Mouse (Mus musculus): ENCODE data around the gene Diras2. TPM values are rescaled to one million over a fixed set of nuclear protein-coding genes. Genes with fewer than 3 reads are reported as not detected.

Diras2 gene
- polyA plus RNA-seq, 1 experiment from 2014 or later, result 0.12 TPM

DNA sequence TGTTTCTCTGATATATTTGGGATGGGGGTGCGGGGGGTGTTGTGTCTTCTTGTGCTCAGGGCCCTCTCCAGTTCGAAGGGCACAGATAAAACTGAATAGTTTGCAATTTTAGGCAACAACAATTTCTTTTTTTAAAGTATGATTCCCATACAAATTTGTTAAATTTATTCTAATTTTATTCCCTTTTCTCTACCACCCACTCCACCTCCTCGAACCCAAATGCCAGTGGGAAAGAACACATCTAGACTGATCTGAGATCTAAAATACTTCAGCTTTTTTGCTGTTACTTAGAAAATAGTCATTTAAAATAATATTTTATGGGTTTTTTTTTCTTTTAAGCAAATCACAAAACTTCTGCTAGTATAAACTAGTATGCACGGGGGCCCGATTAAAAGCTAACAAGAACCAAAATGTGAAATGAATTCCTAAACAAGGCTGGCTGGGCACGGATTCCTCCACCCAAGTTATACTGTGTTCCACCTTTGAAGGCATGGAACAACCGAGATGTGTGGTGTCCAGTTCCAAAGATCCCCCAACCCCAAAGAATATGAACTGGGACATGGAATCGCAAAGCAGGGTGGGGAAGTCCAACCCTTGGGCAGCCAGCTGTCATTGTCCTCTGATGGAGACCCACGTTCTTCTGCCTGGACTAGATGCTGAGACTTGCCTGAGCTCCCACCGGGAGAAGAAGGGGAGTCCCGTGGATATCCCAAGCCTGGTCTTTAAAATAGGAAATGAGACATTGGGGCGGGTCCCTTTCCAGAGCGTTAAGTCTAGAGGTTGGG is 1.7 kb downstream of the Diras2 start:
- H3K27ac ChIP-seq, result no peak overlapping the region
- no peak overlapping the region for H3K9ac ChIP-seq
- 0 out of 2 replicates have a peak overlapping the region, but pooled peaks have one; percentile 96 for H3K4me2 ChIP-seq
- H3K27me3 ChIP-seq, result peaks cover 19% of the 10 kb centered on the region
- peaks cover 8% of the 10 kb centered on the region for H3K4me1 ChIP-seq
- ATAC-seq (ENCODE audit: insufficient number of reproducible peaks, low FRiP score, low TSS enrichment, low read depth), result no peak
- H3K36me3 ChIP-seq, result no peaks in the 10 kb centered on the region
- H3K9me3 ChIP-seq, result no peaks in the 10 kb centered on the region
- no peak overlapping the region for H3K4me3 ChIP-seq
- 56% methylated on average over 13 of the region's 13 CpGs for WGBS

DNA sequence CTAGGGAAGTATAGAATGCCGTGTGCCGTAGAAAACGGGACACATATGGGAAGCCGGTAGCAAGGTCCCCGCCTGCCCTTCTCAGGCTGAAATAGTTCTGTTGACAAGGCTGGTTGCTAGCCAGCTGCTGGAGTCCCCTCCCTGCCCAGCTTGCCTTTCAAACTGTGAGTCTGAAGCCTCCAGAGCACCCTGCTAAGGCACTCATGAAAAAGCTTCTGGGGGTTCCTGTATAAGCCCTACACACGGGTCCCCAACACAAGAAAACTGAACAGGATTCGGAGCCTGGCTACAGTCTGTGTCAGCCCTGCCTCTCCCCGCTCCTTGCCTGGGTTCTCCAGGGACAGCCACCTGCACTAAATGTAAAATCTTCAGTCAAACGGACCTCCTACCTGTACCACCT is 2.3 kb downstream of the Diras2 start:
- no peak overlapping the region for H3K27ac ChIP-seq
- no peak for ATAC-seq (ENCODE audit: insufficient number of reproducible peaks, low FRiP score, low TSS enrichment, low read depth)
- 62% methylated on average over 9 of the region's 9 CpGs for WGBS
- no peaks in the 10 kb centered on the region for H3K36me3 ChIP-seq
- H3K4me2 ChIP-seq, result no peak overlapping the region
- peaks cover 15% of the 10 kb centered on the region for H3K27me3 ChIP-seq
- peaks cover 8% of the 10 kb centered on the region for H3K4me1 ChIP-seq
- H3K9ac ChIP-seq, result no peak overlapping the region
- no peak overlapping the region for H3K4me3 ChIP-seq
- no peaks in the 10 kb centered on the region for H3K9me3 ChIP-seq

DNA sequence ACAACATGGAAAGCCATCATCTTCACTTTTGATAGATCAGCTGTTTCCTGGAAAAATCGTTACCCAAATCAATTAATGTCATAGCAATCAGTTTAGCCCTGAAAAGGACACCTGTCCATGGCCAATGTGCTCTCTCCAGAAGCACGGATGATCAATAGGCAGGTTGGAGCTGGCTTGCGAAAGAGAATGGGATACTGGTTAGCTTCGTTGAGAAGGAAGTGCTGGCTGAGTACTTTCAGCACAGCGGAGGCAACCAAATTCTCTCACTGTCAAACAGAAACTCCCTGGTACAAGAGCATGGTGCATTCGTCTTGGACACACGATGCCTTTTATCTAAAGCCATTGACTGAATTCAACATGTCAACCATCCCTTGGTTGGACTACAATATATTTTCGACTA is 2.8 kb downstream of the Diras2 start:
- Histone ChIP-seq H3K4me1 (peaks cover 8% of the 10 kb centered on the region), H3K36me3 (no peaks in the 10 kb centered on the region), H3K4me3 (no peak overlapping the region), H3K27ac (no peak overlapping the region), H3K9me3 (no peaks in the 10 kb centered on the region), H3K27me3 (peaks cover 13% of the 10 kb centered on the region), H3K4me2 (no peak overlapping the region), H3K9ac (no peak overlapping the region)
- ATAC-seq (ENCODE audit: insufficient number of reproducible peaks, low FRiP score, low TSS enrichment, low read depth), result no peak
- WGBS, result 86% methylated on average over 8 of the region's 8 CpGs

DNA sequence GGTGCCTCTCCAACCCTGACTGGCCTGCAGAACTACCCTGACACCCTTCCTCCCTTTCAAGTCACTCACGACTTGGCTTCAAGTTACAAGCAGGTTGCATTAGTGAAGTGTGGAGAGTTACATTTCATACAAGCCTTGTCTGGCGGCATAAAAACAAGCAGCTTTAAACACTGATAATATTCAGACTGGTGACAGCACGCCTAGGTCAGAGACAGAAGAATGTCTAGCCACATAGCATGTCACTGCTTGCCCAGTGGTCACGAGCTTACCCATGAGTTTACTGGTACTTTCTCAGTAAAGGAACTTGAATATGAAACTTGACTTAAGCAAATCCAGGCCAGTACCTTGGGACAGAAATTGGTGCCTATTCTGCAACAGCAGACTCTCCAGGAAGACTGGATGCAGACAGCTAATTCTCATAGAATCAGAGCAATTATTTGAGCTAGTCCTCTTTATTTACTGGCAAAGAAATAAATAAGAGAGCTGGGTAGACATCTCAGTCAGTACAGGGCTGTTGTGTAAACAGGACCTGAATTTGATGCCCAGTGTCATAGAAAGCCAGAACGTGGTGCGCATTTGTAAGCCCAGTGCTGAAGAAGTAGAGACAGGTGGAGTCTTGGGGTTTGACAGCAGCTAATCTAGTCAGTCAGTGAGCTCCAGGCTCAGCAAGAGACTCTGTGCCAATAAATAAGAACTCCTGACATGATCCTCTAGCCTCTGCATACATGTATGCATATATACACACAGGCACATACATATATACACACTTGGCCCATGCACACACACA is 4.6 kb downstream of the Diras2 start:
- no peak overlapping the region for H3K27ac ChIP-seq
- H3K4me1 ChIP-seq, result peaks cover 8% of the 10 kb centered on the region
- WGBS, result 61% methylated on average over 6 of the region's 6 CpGs
- no peak overlapping the region for H3K9ac ChIP-seq
- H3K9me3 ChIP-seq, result no peaks in the 10 kb centered on the region
- H3K27me3 ChIP-seq, result peaks cover 13% of the 10 kb centered on the region
- no peak for ATAC-seq (ENCODE audit: insufficient number of reproducible peaks, low FRiP score, low TSS enrichment, low read depth)
- H3K4me2 ChIP-seq, result no peak overlapping the region
- H3K36me3 ChIP-seq, result no peaks in the 10 kb centered on the region
- H3K4me3 ChIP-seq, result no peak overlapping the region

DNA sequence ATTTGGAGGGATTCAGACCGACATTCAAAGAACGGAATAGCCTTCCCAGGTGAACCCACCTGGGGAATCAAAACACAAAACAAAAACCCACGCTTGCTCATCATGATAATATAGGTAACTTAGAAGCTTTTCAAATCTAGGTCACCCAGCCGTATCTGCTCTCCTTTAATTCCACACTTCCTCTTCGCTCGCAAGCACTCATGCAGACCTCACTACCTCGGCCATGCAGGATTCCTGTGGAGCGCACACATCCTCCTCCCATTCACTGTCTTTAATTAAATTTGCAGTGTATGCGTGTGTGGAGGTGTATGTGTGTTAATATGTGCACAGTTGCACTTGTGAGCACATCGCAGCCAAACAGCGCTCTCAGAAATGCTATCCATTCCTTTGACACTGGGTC is 6.8 kb downstream of the Diras2 start:
- Histone ChIP-seq H3K4me3 (no peak overlapping the region), H3K36me3 (no peaks in the 10 kb centered on the region), H3K4me2 (no peak overlapping the region), H3K27me3 (peaks cover under 1% of the 10 kb centered on the region), H3K27ac (no peak overlapping the region), H3K9me3 (no peaks in the 10 kb centered on the region), H3K9ac (no peak overlapping the region), H3K4me1 (no peaks in the 10 kb centered on the region)
- 80% methylated on average over 11 of the region's 11 CpGs for WGBS
- ATAC-seq (ENCODE audit: insufficient number of reproducible peaks, low FRiP score, low TSS enrichment, low read depth), result no peak

DNA sequence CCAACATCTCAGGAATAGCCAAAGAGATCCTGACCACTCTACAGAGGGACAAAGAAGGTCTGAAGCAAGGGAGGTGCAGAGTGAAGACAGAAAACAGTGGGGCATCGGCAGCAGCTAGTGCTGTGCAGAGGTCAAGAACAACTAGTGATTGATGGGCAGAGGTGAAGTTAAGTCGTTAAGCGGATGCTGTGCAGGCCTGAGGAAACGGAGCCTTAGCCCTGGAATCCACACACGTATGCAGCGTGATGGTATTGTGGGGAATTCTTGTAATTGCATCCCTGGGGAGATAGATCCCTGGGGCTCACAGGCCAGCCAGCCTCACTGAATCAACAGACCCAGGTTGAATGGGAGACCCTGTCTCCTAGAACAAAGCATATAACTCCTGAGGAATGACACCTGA is 9.9 kb downstream of the Diras2 start:
- Histone ChIP-seq H3K27me3 (no peaks in the 10 kb centered on the region), H3K36me3 (no peaks in the 10 kb centered on the region), H3K9ac (no peak overlapping the region), H3K27ac (no peak overlapping the region), H3K9me3 (no peaks in the 10 kb centered on the region), H3K4me3 (no peak overlapping the region), H3K4me1 (no peaks in the 10 kb centered on the region), H3K4me2 (no peak overlapping the region)
- no peak for ATAC-seq (ENCODE audit: insufficient number of reproducible peaks, low FRiP score, low TSS enrichment, low read depth)
- WGBS, result 33% methylated on average over 6 of the region's 6 CpGs

DNA sequence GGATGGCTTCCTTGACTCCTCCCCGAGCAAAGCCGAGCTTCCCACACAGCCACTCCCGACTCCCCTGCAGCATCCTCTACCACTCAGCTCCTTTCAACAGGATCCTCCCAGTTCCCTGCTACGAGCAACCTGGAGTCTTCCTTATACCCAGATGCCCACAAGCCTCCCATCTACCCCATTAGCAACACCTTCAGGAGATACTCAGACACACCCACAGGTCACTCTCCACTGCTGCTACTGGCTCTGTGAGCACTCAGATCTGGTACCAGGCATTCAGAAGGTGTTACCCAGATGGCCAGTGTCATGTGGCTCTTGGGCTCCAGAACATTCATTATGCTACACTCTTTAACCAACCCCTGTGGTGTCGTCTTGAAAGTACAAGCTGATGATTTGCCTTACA is 11.7 kb downstream of the Diras2 start:
- Histone ChIP-seq H3K4me2 (no peak overlapping the region), H3K4me1 (no peaks in the 10 kb centered on the region), H3K36me3 (no peaks in the 10 kb centered on the region), H3K27me3 (no peaks in the 10 kb centered on the region), H3K9ac (no peak overlapping the region), H3K9me3 (no peaks in the 10 kb centered on the region), H3K27ac (no peak overlapping the region), H3K4me3 (no peak overlapping the region)
- 84% methylated on average over 5 of the region's 5 CpGs for WGBS
- no peak for ATAC-seq (ENCODE audit: insufficient number of reproducible peaks, low FRiP score, low TSS enrichment, low read depth)

DNA sequence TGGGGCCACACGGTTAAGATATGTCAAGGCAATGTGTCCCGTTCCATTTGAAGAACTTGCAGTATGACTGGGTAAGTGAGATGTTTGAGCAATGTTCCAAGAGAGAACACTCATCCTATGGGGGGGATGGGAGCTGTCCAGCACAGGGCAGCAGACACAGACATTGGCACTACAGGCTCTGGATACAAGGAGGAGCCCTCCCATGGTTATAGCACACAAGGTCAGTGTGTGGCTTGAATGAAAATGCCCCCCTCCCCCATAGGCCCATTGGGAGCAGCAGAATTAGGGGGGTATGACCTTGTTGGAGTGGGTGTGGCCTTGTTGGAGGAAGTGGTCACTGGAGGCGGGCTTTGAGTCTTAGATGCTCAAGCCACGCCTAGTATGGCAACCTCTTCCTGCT is 12.7 kb downstream of the Diras2 start:
- Histone ChIP-seq H3K9ac (no peak overlapping the region), H3K27me3 (no peaks in the 10 kb centered on the region), H3K36me3 (no peaks in the 10 kb centered on the region), H3K4me3 (no peak overlapping the region), H3K27ac (no peak overlapping the region), H3K4me1 (no peaks in the 10 kb centered on the region), H3K9me3 (no peaks in the 10 kb centered on the region), H3K4me2 (no peak overlapping the region)
- 91% methylated on average over 4 of the region's 4 CpGs for WGBS
- ATAC-seq (ENCODE audit: insufficient number of reproducible peaks, low FRiP score, low TSS enrichment, low read depth), result no peak

DNA sequence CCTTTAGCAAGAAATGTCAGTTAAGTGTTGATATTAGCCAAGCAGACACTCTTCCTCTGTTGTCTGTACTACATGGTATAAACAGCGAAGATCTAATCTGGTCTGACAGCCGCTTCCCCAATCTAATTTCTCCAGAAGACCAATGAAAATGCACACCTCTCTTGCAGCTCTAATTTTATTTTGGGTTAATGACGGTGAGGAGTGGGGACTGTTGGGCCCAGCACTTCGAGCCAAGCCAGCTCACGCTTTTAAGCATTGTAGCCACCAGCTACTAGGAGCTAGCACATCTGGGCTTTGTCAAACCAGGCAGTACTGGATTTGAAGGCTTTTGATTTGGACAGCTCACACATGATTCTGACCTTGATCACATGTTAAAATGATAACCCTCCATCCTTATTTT is 14.1 kb downstream of the Diras2 start:
- H3K4me2 ChIP-seq, result no peak overlapping the region
- H3K27me3 ChIP-seq, result no peaks in the 10 kb centered on the region
- ATAC-seq (ENCODE audit: insufficient number of reproducible peaks, low FRiP score, low TSS enrichment, low read depth), result no peak
- H3K4me1 ChIP-seq, result no peaks in the 10 kb centered on the region
- H3K27ac ChIP-seq, result no peak overlapping the region
- H3K9ac ChIP-seq, result no peak overlapping the region
- no peak overlapping the region for H3K4me3 ChIP-seq
- 79% methylated on average over 5 of the region's 5 CpGs for WGBS
- no peaks in the 10 kb centered on the region for H3K36me3 ChIP-seq
- no peaks in the 10 kb centered on the region for H3K9me3 ChIP-seq

DNA sequence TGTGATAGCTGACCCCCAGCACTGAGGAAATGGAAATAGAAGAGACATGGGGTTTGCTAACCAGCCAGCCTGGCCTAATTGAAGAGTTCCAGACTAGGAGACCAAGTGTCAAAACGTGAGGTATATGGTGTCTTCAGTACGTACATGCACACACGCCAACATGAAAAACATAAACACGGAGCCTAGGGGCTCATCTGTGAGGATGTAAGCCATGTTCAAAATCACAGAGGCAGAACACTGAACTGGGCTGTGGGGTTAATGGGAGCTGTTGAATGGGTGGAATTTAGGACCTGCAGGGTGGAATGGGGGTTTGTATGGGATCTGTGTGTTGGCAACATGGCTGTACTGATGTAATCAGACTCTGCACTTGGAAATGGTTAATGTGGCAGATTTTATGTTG is 14.5 kb downstream of the Diras2 start:
- no peaks in the 10 kb centered on the region for H3K9me3 ChIP-seq
- no peaks in the 10 kb centered on the region for H3K27me3 ChIP-seq
- 85% methylated on average over 4 of the region's 4 CpGs for WGBS
- no peak overlapping the region for H3K4me2 ChIP-seq
- ATAC-seq (ENCODE audit: insufficient number of reproducible peaks, low FRiP score, low TSS enrichment, low read depth), result no peak
- H3K27ac ChIP-seq, result no peak overlapping the region
- no peaks in the 10 kb centered on the region for H3K36me3 ChIP-seq
- no peak overlapping the region for H3K4me3 ChIP-seq
- H3K9ac ChIP-seq, result no peak overlapping the region
- no peaks in the 10 kb centered on the region for H3K4me1 ChIP-seq

DNA sequence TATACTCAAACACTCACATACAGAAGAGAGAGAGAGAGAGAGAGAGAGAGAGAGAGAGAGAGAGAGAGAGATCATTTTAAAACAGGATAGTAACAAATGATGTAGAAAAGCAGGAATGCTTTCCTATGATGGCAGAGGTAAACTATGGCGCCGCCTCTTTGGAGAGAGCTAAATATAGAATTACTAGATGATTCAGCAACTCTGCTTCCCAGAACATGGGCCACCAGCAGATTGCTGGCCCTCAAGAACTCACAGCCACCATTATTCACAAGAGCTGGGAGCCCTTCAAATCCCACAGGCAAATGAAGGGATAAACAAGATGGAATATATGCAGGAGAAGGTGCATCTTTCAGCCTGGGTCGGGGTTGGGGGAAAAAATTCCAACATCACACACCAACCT is 15.0 kb downstream of the Diras2 start:
- no peaks in the 10 kb centered on the region for H3K36me3 ChIP-seq
- H3K27me3 ChIP-seq, result no peaks in the 10 kb centered on the region
- no peaks in the 10 kb centered on the region for H3K4me1 ChIP-seq
- no peak overlapping the region for H3K9ac ChIP-seq
- 81% methylated on average over 3 of the region's 3 CpGs for WGBS
- no peak for ATAC-seq (ENCODE audit: insufficient number of reproducible peaks, low FRiP score, low TSS enrichment, low read depth)
- H3K9me3 ChIP-seq, result no peaks in the 10 kb centered on the region
- no peak overlapping the region for H3K27ac ChIP-seq
- no peak overlapping the region for H3K4me2 ChIP-seq
- no peak overlapping the region for H3K4me3 ChIP-seq

DNA sequence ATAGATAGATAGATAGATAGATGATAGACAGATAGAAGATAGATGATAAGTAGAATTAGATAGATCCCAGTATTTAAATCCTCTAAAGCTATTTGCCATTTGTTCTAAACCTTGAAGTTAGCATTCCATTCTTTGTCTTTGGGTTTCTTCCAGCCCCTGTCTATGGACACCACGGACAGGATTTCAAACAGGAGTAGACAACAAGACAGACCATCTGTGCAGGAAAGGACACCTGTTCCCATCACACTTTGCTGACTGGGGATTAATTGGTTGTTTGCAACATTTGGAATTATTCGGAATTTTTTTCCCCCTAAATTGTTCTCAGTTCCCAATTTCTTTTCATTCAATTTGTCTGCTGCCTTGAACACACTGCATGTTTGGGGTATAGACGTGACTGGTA is 17.5 kb downstream of the Diras2 start:
- Histone ChIP-seq H3K27me3 (no peaks in the 10 kb centered on the region), H3K4me2 (no peak overlapping the region), H3K9ac (no peak overlapping the region), H3K27ac (no peak overlapping the region), H3K36me3 (no peaks in the 10 kb centered on the region), H3K9me3 (no peaks in the 10 kb centered on the region), H3K4me3 (no peak overlapping the region), H3K4me1 (no peaks in the 10 kb centered on the region)
- ATAC-seq (ENCODE audit: insufficient number of reproducible peaks, low FRiP score, low TSS enrichment, low read depth), result no peak
- 76% methylated on average over 3 of the region's 3 CpGs for WGBS

All from limb, embryonic 15.5 days (tissue).